Mouse (Mus musculus): ENCODE data around the gene Cnih2. TPM values are rescaled to one million over a fixed set of nuclear protein-coding genes. Genes with fewer than 3 reads are reported as not detected.

Cnih2 gene
- total RNA-seq, 2 experiments from 2014 or later: 0.31 TPM; not detected in 1

DNA sequence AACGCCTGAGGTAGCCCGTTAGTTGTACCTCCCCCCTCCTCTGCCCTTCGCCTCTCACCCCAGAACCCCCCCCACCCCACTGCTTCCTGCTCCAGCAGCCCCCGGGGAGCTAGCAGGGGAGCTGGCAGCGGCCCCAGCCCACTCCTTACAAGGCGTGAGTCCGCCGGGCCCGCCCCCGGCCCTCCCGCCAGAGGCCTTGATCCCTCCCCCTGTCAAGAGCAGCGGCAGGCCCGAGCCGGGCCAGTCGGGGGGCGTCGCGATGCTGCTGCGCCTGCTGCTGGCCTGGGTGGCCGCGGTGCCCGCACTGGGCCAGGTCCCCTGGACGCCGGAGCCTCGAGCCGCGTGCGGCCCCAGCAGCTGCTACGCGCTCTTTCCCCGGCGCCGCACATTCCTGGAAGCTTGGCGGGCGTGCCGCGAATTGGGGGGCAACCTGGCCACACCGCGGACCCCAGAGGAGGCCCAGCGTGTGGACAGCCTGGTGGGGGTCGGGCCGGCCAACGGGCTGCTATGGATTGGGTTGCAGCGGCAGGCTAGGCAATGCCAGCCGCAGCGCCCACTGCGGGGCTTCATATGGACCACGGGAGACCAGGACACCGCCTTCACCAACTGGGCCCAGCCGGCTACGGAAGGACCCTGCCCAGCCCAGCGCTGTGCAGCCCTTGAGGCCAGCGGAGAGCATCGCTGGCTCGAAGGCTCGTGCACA is 30.3 kb downstream of the Cnih2 start, which contains the start of gene Cd248:
TSS of gene Cd248 (plus strand) at position 212 of the 703 bp plus-strand sequence.
- peak; percentile 79 to 86 for DNase-seq

DNA sequence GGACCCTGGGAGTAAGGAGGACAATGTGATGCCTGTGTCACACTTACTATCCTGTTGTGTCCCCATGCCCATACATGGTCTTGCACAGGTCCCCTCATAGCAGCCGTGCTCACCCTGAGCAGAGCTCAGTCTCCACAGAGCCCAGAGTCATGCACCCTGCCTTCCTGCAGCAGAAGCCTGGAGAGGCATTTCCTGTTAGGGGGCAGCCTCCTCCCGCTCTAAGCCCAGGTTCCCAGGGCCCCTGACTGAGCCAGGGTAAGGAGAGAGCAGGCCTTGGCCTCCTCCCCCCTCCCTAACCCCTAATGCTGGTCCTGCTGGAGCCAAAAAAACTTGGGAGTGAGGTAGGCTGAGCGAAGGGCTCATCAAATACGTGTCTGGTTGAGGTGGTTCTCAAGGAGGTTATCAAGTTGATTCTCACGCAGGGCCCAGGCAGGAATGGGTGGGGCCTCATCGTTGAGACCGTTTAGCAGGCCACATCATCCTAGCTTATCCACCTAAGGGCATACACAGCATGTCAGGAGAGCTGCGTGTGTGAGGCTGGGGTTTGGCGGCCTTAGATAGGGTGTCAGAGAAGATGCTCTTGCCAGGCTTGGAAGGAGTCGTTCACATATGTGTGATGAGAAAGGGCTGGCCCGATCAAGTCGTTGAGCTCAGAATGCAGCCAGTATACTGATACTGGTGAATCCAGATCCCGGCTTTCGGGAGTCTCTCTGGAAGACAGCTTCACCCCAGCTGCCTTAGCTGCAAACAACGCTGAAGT is 31.1 kb downstream of the Cnih2 start:
- DNase-seq: no peak

DNA sequence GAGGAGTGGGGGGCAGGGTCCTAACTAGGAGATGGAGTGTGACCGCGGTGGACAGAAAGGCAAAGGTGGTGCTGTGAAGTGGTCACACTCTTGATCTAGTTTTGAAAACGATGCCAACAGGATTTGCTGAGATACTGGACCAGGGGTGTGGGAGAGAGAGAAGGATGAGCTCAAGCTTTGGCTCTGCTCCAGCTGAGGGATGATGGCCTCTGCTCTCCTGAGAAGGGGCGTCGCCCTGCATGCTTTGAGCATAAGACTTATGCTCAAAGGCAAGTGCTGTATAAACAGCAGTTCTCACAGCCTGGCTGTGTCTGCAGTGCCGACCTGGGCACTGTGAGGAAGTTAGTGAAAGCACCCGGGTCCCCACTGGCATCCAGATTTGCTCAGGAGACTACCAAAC is 33.2 kb downstream of the Cnih2 start:
- peak in 1 of 2 experiments; percentile 51 for DNase-seq

DNA sequence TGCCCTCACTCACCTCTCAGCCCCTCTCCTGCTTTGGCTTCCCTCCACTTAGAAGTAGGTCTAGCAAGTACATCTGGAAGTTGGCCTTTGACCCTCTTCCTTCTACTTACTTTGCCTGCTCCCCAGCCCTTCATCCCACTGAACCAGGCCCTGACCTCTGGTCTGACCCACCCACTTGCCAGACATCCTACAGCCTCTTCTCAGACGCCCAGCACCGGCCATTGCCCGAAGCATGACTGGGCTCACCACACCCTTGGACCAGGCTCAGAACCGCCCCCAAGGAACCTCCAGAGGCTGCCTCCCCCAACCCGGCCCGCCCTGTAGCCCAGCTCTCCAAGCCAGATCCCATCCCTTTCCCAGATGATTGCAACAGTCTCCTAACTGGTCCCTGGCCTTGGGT is 35.9 kb downstream of the Cnih2 start:
- DNase-seq: peak; percentile 63 to 69

DNA sequence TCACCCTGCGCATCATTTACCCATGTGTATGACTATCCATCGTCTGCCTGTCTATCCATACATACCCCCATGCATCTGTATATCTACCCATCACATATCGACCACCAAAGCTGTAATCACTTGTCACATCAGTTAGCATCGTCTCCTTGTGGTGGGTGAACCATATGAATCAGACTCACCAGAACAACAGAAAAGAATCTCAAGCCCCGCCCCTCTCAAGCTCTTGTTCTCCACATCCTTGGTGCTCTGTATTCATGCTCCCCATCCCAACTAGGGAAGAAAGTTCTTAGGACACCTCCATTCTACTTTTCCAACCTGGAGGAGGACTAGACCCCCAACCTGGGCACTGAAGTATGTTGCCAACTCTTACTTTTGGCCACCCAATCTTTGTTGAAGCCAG is 36.3 kb downstream of the Cnih2 start:
- DNase-seq: no peak

DNA sequence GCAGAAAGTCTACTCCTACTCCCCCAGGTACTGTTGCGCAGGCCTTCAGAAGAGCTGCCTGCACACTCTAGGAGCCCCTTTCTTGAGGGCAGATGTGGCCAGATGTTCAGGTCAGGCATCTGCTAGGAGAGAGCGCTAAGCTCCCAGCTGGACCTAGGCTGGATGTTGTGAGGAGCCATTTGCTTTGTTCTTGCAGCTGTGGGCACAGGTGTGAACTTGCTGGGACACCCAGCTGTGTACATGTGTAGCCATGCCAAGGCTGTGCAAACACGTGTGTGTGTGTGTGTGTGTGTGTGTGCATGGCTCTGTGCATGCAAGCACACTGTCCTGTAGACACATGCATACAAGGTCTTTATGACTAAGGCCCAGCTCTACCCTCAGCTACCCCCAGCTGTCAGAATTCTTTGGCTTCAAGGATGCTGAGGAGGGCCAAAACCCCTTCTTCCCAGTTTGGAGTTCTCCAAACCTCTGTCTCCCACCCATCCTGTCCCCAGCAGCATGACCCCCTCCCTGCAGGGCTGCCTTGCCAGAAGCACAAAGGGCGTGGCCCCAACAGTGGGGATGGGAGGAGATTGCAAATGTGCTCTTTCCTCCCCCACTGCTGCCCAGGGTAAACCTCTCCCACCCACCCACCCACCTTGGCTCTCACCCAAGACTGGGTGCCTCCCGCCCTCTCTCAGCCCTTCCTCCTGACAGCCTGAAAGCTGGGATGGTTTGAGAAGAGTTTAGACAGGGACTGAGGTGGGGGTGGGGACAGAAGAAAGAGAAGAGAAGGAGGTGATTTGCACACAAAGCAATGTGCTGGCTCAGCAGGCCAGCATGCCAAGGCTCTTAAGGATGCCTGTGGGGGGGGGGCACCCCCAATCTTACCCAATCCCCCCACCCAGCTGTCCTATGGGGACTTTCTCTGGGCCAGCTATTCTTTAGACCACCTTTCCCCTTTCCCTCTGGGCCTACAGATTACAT is 37.7 kb downstream of the Cnih2 start:
- DNase-seq: peak; percentile 61 to 64

DNA sequence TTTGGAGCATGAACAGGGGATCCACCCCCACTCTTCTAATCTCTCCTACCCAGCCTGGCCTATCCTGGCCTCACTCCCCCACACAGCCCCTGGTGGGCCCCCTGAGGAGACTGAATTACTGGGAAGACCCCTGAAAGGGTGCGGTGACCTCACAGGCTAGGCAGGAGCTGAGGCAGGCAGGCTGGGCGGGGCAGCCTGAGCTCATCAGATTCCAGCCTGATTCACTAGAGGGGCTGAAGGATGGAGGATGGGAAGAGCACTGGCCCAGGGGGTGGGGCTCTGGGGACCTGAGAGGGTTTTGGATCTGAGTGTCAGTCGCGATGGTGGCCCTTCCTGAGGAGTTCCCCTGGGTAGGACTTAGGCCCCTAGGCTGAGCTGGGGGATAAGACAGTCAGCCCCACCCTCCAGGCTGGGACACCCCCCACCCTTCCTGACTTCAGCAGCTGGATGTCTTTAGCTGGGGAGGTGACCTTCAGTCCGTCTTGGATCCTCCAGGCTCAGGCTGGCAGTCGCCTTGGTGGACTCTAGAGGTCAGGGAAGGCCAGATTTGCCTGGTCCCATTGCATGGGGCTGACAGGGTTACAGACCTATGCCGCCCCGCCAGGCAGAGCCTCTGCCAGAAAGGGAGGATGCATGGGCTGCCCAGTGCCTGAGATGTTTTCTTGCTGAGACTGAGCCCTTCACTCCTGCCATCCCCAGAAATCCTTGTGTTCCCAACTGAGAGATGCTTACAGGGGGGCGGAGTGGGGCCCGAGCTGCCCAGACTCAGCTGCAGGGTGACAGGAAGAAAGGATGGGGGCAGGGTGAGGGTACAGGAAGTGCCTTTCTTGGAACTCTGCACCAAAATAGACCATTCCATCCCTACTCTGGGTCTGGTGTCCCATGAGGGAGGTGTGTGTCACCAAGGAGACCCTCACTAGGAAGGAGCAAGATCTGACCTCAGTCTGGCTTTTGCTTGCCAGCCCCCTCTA is 39.2 kb downstream of the Cnih2 start:
- DNase-seq: peak in 1 of 2 experiments; percentile 37

DNA sequence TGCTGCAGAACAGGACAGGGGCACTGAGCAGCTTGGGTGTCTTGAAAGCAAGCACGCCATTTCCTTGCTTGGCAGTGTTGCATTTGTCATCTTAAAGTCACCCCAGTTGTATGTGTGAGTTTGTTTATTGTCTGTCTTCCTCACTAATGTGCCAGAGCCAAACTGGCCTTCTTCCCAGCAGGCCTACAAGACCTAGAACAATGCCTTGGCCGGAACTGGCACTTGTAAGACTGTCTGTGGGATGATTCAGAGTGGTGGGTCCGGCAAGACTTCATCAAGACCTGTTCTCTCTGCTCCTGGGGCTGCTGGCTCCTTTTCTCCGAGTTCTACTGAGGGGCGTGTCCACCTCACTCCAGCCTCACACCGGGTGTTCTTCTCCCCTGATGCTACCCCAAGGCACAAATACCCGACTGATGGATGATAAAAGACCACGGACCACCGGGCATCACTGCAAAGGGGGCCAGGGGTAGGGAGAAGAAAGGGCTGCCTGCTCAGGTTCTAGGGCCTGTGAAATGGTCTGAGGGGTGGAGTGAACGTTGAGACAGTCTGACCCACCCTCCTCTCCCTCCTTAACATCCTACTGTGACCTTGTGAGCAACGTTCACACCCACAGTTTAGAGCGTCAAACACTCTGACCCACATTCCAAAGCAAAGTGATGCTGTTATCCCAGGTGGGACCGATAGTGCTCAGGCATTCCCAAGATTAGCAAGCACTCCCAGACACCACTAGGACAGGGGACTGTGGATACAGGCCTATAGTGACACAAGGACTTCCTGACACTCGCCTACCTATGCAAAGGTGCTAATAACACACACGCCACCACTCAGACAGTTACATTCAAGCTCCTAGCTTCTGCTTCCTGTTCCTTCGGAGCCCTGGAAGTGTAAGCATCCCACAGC is 40.2 kb downstream of the Cnih2 start:
- no peak for DNase-seq

DNA sequence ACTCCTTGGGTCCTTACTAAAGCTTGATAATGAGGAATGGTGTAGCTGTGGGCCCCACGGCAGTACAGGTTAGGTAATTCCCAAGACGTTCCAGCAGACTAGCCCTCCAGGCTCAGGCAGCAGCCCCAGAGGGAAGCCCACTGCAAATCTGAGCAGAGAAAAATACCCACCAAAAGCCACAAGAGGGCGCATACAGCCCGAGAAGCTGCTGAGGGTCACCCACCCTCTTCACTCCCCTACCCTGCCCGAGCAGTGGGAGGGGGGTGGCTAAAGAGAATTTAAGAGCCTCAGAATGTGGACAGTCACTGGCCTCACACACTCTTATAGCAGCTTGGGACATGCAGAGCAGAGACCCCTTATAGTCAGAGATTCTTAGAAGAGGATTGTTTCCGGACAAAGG is 42.1 kb downstream of the Cnih2 start:
- DNase-seq: peak in 1 of 2 experiments; percentile 62

DNA sequence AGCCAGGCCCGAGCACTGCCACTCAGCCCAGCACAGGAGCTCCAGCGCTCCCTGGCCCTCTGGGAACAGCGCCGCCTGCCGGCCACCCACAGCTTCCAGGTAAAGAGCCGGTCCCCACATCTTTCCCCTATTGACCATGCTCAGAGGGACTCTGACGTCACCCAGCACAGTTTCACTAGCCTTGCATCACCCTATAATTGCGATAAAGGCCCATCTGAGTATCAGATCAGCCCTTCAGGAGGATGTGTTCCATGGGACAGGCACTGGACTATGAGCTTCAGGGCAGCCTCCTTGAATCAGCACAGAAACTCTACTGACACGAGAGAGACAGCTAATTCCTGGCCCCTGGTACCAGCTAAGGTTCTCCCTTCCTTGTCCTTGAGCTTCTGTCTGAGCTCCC is 44.4 kb downstream of the Cnih2 start:
- no peak for DNase-seq

DNA sequence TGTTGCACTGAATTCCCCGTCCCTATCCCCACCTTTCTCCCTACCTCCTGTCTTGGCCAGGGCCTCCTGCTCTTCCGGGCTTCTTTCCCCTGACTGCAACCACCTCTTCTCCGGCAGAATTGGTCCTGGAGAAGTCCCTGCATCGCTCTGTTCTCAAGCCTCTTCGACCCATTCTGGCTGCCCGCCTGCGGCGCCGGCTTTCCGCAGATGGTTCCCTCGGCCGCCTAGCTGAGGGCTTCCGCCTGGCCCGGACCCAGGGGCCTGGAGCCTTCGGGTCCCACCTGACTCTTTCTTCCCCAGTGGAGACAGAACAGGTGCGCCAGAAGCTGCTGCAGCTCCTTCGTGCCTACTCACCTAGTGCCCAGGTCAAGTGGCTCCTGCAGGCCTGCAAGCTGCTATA is 45.5 kb downstream of the Cnih2 start:
- DNase-seq: no peak

DNA sequence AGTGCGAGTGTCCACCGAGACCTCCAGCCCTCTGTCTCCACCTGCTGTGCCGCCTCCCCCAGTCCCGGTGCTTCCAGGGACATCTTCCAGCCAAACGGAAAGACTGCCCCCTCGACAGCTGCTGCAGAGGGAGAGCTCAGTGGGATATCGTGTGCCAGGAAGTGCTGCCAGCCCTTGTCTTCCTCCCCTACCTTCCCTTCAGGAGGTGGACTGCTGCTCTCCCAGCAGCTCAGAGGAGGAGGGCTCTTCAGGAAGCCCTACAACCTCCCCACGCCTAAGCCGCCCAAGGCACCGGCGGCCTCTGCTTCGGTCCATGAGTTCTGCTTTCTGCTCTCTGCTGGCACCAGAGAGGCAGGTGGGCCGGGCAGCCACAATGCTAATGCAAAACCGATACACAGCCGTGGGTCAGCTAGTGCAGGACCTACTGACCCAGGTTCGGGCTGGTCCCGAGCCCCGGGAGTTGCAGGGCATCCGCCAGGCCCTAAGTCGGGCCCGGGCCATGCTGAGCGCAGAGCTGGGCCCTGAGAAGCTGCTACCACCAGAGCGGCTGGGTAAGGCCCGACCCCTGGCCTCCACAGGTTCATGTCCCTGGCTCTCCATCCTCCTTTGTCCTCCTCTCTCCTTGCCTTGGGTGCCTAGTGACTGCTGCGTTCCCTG is 46.0 kb downstream of the Cnih2 start:
- no peak for DNase-seq

DNA sequence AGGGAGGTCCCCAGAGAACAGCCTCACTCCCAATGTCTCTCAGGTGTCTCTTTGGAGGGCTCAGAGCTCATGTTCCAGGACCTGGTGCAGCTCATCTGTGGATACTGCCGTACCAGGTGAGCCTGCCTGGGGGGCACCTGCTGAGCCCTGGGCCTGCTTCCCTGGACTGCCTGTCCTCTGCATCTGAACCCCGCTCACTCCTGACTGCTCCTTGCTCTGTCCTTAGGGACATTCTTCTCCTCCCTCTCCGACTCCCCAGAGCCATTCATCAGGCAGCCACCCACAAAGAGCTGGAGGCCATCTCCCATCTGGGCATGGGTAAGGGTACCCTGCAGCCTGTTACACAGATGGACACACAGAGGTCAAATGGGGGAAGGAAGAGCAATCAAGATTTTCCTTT is 46.8 kb downstream of the Cnih2 start:
- no peak for DNase-seq

DNA sequence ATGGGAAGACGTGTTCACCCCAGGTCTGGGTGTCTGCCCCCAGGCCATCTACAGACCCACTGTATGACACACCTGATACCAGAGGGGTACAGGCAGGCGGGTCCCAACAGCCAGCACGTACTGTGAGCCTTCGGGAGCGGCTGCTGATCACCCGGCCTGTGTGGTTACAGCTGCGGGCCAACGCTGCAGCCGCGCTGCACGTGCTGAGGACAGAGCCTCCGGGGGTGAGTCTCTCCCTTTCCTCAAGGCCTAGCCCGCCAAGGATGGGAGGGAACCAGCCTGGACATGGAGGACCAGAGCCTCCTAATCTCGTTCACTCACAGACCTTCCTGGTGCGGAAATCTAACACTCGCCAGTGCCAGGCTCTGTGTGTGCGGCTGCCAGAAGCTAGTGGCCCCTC is 47.3 kb downstream of the Cnih2 start:
- DNase-seq: no peak

DNA sequence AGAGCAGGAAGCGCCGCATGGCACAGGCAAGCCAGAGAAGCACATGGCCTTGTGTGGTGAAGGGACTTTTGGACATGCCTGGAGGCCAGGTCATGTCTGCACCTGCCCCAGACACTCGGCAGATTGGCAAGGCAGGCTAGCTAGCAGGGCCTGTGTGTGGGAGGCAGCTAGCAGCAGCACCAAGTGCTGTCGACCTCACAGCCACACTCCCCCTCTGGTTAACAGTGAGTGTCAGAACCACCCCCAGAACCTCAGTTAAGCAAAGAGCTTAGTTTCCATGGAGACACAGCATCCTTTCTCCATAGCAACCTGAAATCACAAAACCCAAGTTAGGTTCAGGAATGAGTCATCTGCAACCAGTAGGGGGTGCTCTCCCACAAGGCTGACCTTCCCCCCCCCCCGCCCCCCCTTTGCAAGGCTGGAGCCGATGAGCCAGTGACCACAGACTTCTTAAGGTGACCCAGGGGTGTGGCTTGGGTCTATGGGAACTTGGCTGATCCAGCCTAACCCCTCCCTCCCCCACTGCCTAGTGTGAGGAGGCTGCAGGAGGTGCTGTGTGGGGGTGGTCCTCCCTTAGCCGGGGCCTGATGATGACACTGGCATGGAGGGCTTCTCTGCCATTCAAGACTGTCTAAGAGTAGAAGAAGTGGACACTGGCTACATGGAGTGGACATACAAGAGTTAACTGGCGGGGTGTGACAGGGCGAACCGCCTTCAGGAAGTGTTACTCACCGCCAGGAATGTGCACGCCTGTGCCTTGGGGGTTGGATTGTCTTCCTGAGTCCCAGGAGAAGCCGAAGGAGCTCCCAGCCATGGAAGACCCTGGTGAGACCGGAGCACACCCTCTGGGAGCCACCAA is 48.0 kb downstream of the Cnih2 start, which contains the start of gene Rin1:
TSS of gene Rin1 (plus strand) at position 435 of the 859 bp plus-strand sequence.
- peak; percentile 73 to 82 for DNase-seq

DNA sequence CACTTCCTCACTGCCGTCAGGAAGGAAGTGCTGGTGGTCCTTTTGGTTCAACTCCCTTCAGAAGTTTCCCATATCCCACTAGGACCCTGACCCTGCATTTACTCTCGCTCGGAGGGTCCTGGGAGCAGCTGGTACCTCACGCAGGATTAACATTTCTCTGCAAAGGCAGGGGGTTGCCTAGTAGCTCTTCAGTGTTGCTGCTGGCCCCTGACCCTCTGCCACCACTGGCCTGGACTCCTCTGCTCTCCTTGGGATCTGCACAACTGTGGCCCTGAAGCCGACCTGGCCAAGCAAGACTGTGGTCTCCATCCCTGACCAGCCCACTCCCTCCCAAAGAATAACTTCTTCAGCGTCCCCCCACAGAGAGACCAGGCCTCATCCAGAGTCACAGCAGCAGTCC is 49.0 kb downstream of the Cnih2 start:
- DNase-seq: no peak

DNA sequence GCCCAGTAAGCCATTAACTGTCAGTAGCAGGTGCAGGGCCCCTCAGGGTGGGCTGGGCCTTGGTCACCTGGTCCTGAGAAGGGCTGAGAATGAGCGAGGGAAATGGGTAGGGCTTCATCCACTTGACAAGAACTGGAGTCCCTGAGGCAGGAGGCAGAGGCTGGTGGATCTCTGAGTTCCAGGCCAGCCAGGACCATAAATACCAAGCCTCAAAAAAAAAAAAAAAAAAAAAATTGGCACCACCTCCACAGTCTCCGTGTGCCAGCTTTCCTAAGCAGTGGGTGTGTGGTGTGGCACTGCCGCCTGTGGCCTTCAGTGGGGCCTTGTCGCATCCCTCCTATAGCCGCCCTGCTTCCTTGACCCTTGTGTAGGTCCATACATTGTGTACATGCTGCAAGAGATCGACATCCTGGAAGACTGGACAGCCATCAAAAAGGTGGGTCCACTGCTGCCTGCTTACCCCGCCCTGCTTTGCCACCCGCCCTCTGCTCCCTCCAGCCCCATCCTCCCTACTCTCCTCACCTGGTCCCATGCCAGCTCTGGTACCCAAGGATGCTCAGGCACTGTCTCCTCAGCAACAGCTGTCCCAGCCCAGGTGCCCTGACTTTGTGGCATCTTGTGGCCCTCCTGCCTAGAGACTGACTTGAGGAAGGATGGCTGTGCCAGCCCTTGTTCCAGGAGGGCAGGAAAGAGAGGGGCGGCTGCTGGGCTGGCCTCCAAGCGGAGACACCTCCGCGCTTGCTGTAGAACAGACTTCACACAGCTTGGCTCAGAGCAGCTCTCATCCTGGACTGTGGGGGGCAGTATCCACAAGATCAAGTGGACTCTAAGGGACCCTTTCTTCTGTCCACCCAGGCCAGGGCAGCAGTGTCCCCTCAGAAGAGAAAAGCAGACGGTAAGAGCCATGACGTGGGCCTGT is 49.9 kb downstream of the Cnih2 start:
- no peak for DNase-seq

All from heart, adult 18-20 months (tissue).